Mouse (Mus musculus) ovary, adult 2 months (tissue): Measurements from ENCODE around the gene Zfp426. TPM values are rescaled to one million over a fixed set of nuclear protein-coding genes. Genes with fewer than 3 reads are reported as not detected.

Experiments used
- polyA plus RNA-seq: library from polyadenylated mRNA; depleted of rRNA; stranded (reverse); fragments of >200 nt; gene quantifications from 2 replicates; pipeline ENCODE4 v1.2.3, GENCODE M21; 2012; rRNA removed

The Zfp426 gene
- polyA plus RNA-seq, result 4.5 and 4.6 TPM in 2 replicates

GRCm38 (mm10) chr9:20492527-20493233, at the start of gene Zfp426:
Zfp426 (minus strand) TSS chr9:20492746.

GRCm38 (mm10) chr9:20521306-20521957, 28.9 kb upstream of the Zfp426 start, which contains the start of gene Zfp266:
Zfp266 (minus strand) TSS chr9:20521417.

DNA sequence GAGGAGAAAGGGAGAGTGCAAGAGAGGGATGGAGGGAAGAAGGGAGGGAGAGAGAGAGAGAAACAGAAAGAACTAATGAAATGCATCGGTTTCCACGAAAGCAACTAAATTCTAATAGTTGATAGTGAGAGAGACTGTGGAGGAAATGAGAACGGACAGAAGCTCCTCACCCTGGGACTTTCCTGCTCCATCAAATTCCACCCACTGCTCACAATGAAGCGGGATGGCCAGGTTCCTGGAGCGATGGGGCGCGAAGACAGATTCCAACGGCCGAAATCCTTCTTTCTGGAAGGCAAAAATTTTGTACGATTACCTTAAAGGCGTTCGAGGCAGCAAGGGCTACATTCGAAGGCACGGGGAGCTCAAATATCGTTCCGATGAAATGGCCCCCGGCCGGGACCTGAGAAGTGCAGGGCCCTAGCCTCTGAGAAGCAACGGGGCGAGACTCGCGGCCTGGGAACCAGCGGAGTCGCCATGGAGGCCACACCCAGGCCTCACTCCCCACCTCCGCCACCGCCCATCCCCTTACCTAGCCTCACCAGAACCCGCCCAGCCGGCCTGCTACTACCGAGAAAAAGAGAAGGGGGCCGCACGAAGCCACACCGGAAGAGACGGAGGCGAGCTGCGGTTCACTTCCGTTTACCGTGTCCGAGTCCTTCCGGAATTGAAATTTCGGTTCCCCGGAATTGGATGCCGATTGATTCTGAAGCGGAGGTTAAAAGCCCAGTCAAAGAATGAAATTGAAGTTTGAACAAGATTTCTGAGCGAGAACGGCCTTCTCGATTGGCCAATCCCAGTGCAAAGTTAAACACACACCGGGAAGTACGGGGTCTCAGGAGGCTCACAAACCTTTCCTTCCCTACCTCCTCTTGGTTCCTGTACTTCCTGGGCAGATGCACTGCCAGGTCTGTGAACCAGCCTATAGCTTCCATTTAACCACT, 32.9 kb downstream of the Zfp426 start, which contains the start of gene Zfp26:
Gene Zfp26 (minus strand): TSS at position 786 of the 941 bp plus-strand sequence.

Other genes with a start within 250 kb of the Zfp426 start
- gene Olfr39, start 210.4 kb downstream of the Zfp426 start, polyA plus RNA-seq, result not detected in 2 replicates
- gene Olfr873, start 194.2 kb downstream of the Zfp426 start, polyA plus RNA-seq, result not detected in 2 replicates
- gene Olfr18, start 156.7 kb downstream of the Zfp426 start, polyA plus RNA-seq, result not detected in 2 replicates
- 1.2 and 1.7 TPM in 2 replicates for gene Zfp560, start 107.6 kb downstream of the Zfp426 start, polyA plus RNA-seq
- gene Zfp26, start 32.6 kb downstream of the Zfp426 start, polyA plus RNA-seq, result 1.5 and 1.9 TPM in 2 replicates
- 4.2 and 4.7 TPM in 2 replicates for gene Zfp266, start 28.7 kb upstream of the Zfp426 start, polyA plus RNA-seq
- 2.4 and 3.1 TPM in 2 replicates for gene Zfp846, start 88.5 kb upstream of the Zfp426 start, polyA plus RNA-seq
- gene Ubl5, start 150.1 kb upstream of the Zfp426 start, polyA plus RNA-seq, result 56.8 and 128 TPM in 2 replicates
- gene Fbxl12, start 152.0 kb upstream of the Zfp426 start, polyA plus RNA-seq, result 57.1 and 59.6 TPM in 2 replicates
- gene Pin1, start 159.3 kb upstream of the Zfp426 start, polyA plus RNA-seq, result 34.2 and 37.1 TPM in 2 replicates